Mouse (Mus musculus): ENCODE data around the gene Olfr1245.
"Not testable (repeated sequence)": the region's sequence is repeated elsewhere in the genome, so short reads cannot be mapped to it uniquely, and the experiment has no call there.

DNA sequence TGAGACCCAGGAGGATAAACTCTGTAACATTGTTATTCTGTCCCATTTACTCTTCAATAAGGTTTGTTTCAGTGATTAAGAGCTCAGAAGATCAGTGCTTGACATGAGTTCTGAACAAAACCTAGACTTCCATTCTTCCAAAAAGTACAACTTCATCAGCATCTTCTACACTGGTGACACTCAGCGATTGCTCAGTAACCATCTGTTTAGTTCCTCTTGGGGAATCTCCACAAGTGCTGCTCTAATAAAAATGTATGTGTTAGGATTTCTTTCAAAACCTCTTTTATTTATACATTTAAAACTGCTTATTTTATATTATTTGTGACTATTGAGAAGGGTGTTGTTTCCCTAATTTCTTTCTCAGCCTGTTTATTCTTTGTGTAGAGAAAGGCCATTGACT is 39.9 kb upstream of the Olfr1245 start, which contains the start of gene Olfr1248:
- TF ChIP-seq POLR2A (IDR thresholded peaks at IDR 0.05; ENCODE audit: borderline replicate concordance, extremely low read depth, low read depth, low read length); CTCF (IDR thresholded peaks at IDR 0.05; ENCODE audit: insufficient read depth, low read length): not testable (repeated sequence)

Measured in lung, adult 2 months (tissue).